Mouse (Mus musculus): ENCODE data around the gene Zbtb42.

Zbtb42 gene

GRCm38 (mm10) chr12:112688458-112688857, 9.8 kb downstream of the Zbtb42 start:
- no peak for DNase-seq (ENCODE audit: low spot score in 2 of 2)

- DNase-seq (ENCODE audit: low spot score in 2 of 2): peak; percentile 90 to 91
Measured at GRCm38 (mm10) chr12:112693185-112694126, 14.8 kb downstream of the Zbtb42 start.

GRCm38 (mm10) chr12:112694127-112694475, 15.5 kb downstream of the Zbtb42 start:
- no peak for DNase-seq (ENCODE audit: low spot score in 2 of 2)

GRCm38 (mm10) chr12:112696806-112697425, 18.3 kb downstream of the Zbtb42 start:
- no peak for DNase-seq (ENCODE audit: low spot score in 2 of 2)

- no peak for DNase-seq (ENCODE audit: low spot score in 2 of 2)
Measured at GRCm38 (mm10) chr12:112700522-112700921, 21.9 kb downstream of the Zbtb42 start.

GRCm38 (mm10) chr12:112702374-112703320, 24.0 kb downstream of the Zbtb42 start:
- DNase-seq (ENCODE audit: low spot score in 2 of 2): no peak

GRCm38 (mm10) chr12:112706704-112707572, 28.3 kb downstream of the Zbtb42 start:
- peak; percentile 85 to 89 for DNase-seq (ENCODE audit: low spot score in 2 of 2)

- no peak for DNase-seq (ENCODE audit: low spot score in 2 of 2)
Measured at GRCm38 (mm10) chr12:112707573-112707869, 28.9 kb downstream of the Zbtb42 start.

GRCm38 (mm10) chr12:112713984-112714383, 35.4 kb downstream of the Zbtb42 start:
- DNase-seq (ENCODE audit: low spot score in 2 of 2): no peak

GRCm38 (mm10) chr12:112717140-112717539, 38.5 kb downstream of the Zbtb42 start:
- no peak for DNase-seq (ENCODE audit: low spot score in 2 of 2)

- DNase-seq (ENCODE audit: low spot score in 2 of 2): no peak
Measured at GRCm38 (mm10) chr12:112718995-112719394, 40.4 kb downstream of the Zbtb42 start.

- DNase-seq (ENCODE audit: low spot score in 2 of 2): no peak
Measured at GRCm38 (mm10) chr12:112720216-112720615, 41.6 kb downstream of the Zbtb42 start, which contains the start of gene Cep170b. Gene Cep170b, plus strand, starts transcription at chr12:112720455.

- DNase-seq (ENCODE audit: low spot score in 2 of 2): no peak
Measured at GRCm38 (mm10) chr12:112720890-112721423, 42.3 kb downstream of the Zbtb42 start.

GRCm38 (mm10) chr12:112721424-112722239, 43.0 kb downstream of the Zbtb42 start:
- DNase-seq (ENCODE audit: low spot score in 2 of 2): no peak

GRCm38 (mm10) chr12:112722240-112723027, 43.8 kb downstream of the Zbtb42 start:
- DNase-seq (ENCODE audit: low spot score in 2 of 2): no peak

- DNase-seq (ENCODE audit: low spot score in 2 of 2): no peak
Measured at GRCm38 (mm10) chr12:112723028-112723330, 44.4 kb downstream of the Zbtb42 start.

- no peak for DNase-seq (ENCODE audit: low spot score in 2 of 2)
Measured at GRCm38 (mm10) chr12:112723445-112723844, 44.8 kb downstream of the Zbtb42 start.

- peak; percentile 62 to 64 for DNase-seq (ENCODE audit: low spot score in 2 of 2)
Measured at GRCm38 (mm10) chr12:112724077-112724805, 45.6 kb downstream of the Zbtb42 start.

- no peak for DNase-seq (ENCODE audit: low spot score in 2 of 2)
Measured at GRCm38 (mm10) chr12:112727801-112728200, 49.2 kb downstream of the Zbtb42 start.
